Mouse (Mus musculus) kidney, adult 2 months (tissue): ENCODE results near the gene Ttc12.

Experiments
- CTCF ChIP-seq: fragments of 200-500 bp; conservative IDR thresholded peaks from 2 replicates; pipeline ENCODE4 v1.5.1; 2011; ENCODE audit warnings: low read depth, mild to moderate bottlenecking, control low read depth, low read length, moderate library complexity, mixed read lengths; ENCODE audit not compliant: insufficient read depth, insufficient read length
- POLR2A ChIP-seq: fragments of 200-500 bp; IDR thresholded peaks from one replicate; pipeline ENCODE4 v1.6.1; 2011; ENCODE audit warnings: low read depth, low read length, control low read depth

GRCm38 (mm10) chr9:49488912-49489895, 3.2 kb upstream of the Ttc12 start:
- TF ChIP-seq POLR2A: no peak
- TF ChIP-seq CTCF: peak; percentile 100
